10 mouse cellular contexts compared by ENCODE assay signal in genomic region chr10:7068608-7069007, GRCm38 (mm10). TPM values are rescaled to one million over a fixed set of nuclear protein-coding genes. Genes with fewer than 3 reads are reported as not detected.
DNase-seq lines count a peak whose midpoint lies in the region; ATAC-seq and TF ChIP-seq lines count a peak whose summit lies in the region.
"Had no signal": no experiment of that assay in that cellular context is flagged by ENCODE, and none has a peak within 500 bp of the region (broad histone marks: within the 10 kb centered on the region; RNA-seq: fewer than 3 reads in every experiment).

No protein-coding gene starts in this region.

- POLR2A ChIA-PET in Patski (lab: Charles Lee): no interaction called here

- no peak overlapping the region for H3K9ac ChIP-seq in kidney, postnatal 0 days (ENCODE audit: low read depth, low read length)
- no peak overlapping the region for H3K9ac ChIP-seq in forebrain, embryonic 11.5 days (ENCODE audit: low read length)
- H3K9ac ChIP-seq: forebrain, embryonic 15.5 days had no signal

- no peak; the same call in 1 of the 2 replicates for TF ChIP-seq CTCF in kidney, postnatal 0 days (IDR thresholded peaks at IDR 0.05; ENCODE audit: low read depth)
- peak; percentile 41 for TF ChIP-seq CTCF in Patski (IDR thresholded peaks at IDR 0.05)

- H3K27me3 ChIP-seq in kidney, postnatal 0 days (ENCODE audit: insufficient read depth, low read length): no peaks in the 10 kb centered on the region
- H3K27me3 ChIP-seq in Patski: no peaks in the 10 kb centered on the region
- no peaks in the 10 kb centered on the region for H3K27me3 ChIP-seq in forebrain, embryonic 11.5 days (ENCODE audit: control insufficient read depth, insufficient read depth, low read length)
- H3K27me3 ChIP-seq: forebrain, embryonic 15.5 days had no signal

- ATAC-seq in kidney, postnatal 0 days (replicated peaks; ENCODE audit: low FRiP score, low read depth): no peak
- ATAC-seq in Patski: no peak
- peak; percentile 31; the same call in 1 of the 2 replicates for ATAC-seq in megakaryocyte, adult 5-6 weeks (ENCODE audit: poor library complexity, severe bottlenecking)
- ATAC-seq in forebrain, embryonic 11.5 days (replicated peaks; ENCODE audit: low FRiP score): no peak
- ATAC-seq: forebrain, embryonic 15.5 days had no signal

- no peak overlapping the region for H3K27ac ChIP-seq in kidney, postnatal 0 days
- no peak overlapping the region for H3K27ac ChIP-seq in forebrain, embryonic 11.5 days (ENCODE audit: low read depth, low read length)
- H3K27ac ChIP-seq: forebrain, embryonic 15.5 days had no signal

- WGBS in kidney, postnatal 0 days: 76% methylated on average over 12 of the region's 12 CpGs
- WGBS in forebrain, embryonic 11.5 days: 72% methylated on average over 12 of the region's 12 CpGs

- H3K9me3 ChIP-seq in kidney, postnatal 0 days (replicated peaks; ENCODE audit: low read length): no peaks in the 10 kb centered on the region
- no peaks in the 10 kb centered on the region for H3K9me3 ChIP-seq in forebrain, embryonic 11.5 days (ENCODE audit: control insufficient read depth, low read length)
- H3K9me3 ChIP-seq: forebrain, embryonic 15.5 days had no signal

- CTCF ChIA-PET in Patski (lab: Charles Lee): interaction anchor here (0.7 to 1.1 kb wide), 2 partner anchors 8 to 19 kb away, joined by 3 to 4 read pairs; no protein-coding TSS in a partner anchor

- no peak overlapping the region for H3K4me2 ChIP-seq in kidney, postnatal 0 days (ENCODE audit: low read length)
- H3K4me2 ChIP-seq in forebrain, embryonic 11.5 days (ENCODE audit: low read depth, low read length, severe bottlenecking): no peak overlapping the region
- H3K4me2 ChIP-seq: forebrain, embryonic 15.5 days had no signal

- H3K4me3 ChIP-seq in kidney, postnatal 0 days (replicated peaks; ENCODE audit: low read depth, low read length): no peak overlapping the region
- H3K4me3 ChIP-seq in forebrain, embryonic 11.5 days (ENCODE audit: low read depth, low read length): no peak overlapping the region
- H3K4me3 ChIP-seq: forebrain, embryonic 15.5 days had no signal

- no peaks in the 10 kb centered on the region for H3K4me1 ChIP-seq in kidney, postnatal 0 days (replicated peaks; ENCODE audit: insufficient read depth, low read length)
- H3K4me1 ChIP-seq in forebrain, embryonic 11.5 days (replicated peaks; ENCODE audit: control insufficient read depth, insufficient read depth, low read length): 0 out of 2 replicates have a peak, but pooled peaks cover 2% of the 10 kb centered on the region
- H3K4me1 ChIP-seq: forebrain, embryonic 15.5 days had no signal

- H3K36me3 ChIP-seq in kidney, postnatal 0 days (ENCODE audit: insufficient read depth, low read length): no peaks in the 10 kb centered on the region
- no peaks in the 10 kb centered on the region for H3K36me3 ChIP-seq in forebrain, embryonic 11.5 days (ENCODE audit: control insufficient read depth, insufficient read depth, low read length)
- H3K36me3 ChIP-seq: forebrain, embryonic 15.5 days had no signal

- in situ Hi-C loops in Patski (cut with MboI; ENCODE audit: low pct_unique_long_range_greater_than_20kb): loop anchor here (25.0 kb wide), 1 partner anchor 1031 kb away; no protein-coding TSS in a partner anchor

- peak; percentile 44 for DNase-seq in kidney, postnatal 0 days (ENCODE audit: low spot score)
- DNase-seq in kidney, adult 11 months: no peak
- peak; percentile 52 for DNase-seq in CD4-positive, CD25-positive, alpha-beta regulatory T cell, adult 2 months (ENCODE audit: low read depth, low spot score)
- no peak for DNase-seq in Patski (ENCODE audit: low read depth, low spot score)
- no peak for DNase-seq in forebrain, embryonic 11.5 days (ENCODE audit: low spot score)
- no peak for DNase-seq in neural tube, embryonic 10.5 days (ENCODE audit: extremely low spot score, low spot score)
- no peak for DNase-seq in layer of hippocampus, postnatal 36 days
- DNase-seq: right cerebral cortex, postnatal 4 days had no signal

RNA-seq across cellular contexts. Expression of gene Ipcef1, which starts 16.3 kb away (rescaled TPM):
- 2.3 and 2.6 TPM in 2 replicates for polyA plus RNA-seq in kidney, postnatal 0 days (2015; fragmentation: Nextera tagmentation; extraction: Ambion mirVana)
- polyA plus RNA-seq in Patski (2021): not detected
- total RNA-seq in megakaryocyte, adult 5-6 weeks (2015): 22.9 and 28.0 TPM in 2 replicates
- total RNA-seq in megakaryocyte, adult 5-6 weeks (2017): 29.2 and 36.1 TPM in 2 replicates
- polyA plus RNA-seq in forebrain, embryonic 11.5 days (2014; fragmentation: Nextera tagmentation; extraction: Ambion mirVana): 0.60 and 0.83 TPM in 2 replicates
- total RNA-seq in layer of hippocampus, postnatal 36 days (2021): 10 to 100 TPM; 16.2 to 19.1 TPM

Comparison
In these comparisons a context has a peak if more than half of its experiments do, and no peak if none do; other contexts are left out.
1. DNase-seq: peak in kidney, postnatal 0 days (single experiment) and CD4-positive, CD25-positive, alpha-beta regulatory T cell, adult 2 months (single experiment); none in kidney, adult 11 months (single experiment), Patski (single experiment), forebrain, embryonic 11.5 days (single experiment), neural tube, embryonic 10.5 days (single experiment) and layer of hippocampus, postnatal 36 days (0 of 2).